Mouse (Mus musculus) kidney, postnatal 25 days (tissue): ENCODE measurements around the gene Ndufb11.

Source experiments
- DNase-seq, 2 experiments: peaks; one replicate each; pipeline ENCODE4 v3.0.0; 2021; ENCODE audit warnings: mixed read lengths in 2 of 2

Gene Ndufb11

GRCm38 (mm10) chrX:20617176-20617902, at the start of gene Ndufb11, which contains the start of gene Rbm10:
Gene Ndufb11, minus strand, starts transcription at chrX:20617619.
Gene Rbm10, plus strand, starts transcription at chrX:20617503.
- peak; percentile 83 to 93 for DNase-seq

- DNase-seq: peak in 1 of 2 experiments; percentile 10
Measured at GRCm38 (mm10) chrX:20663444-20663790, 46.0 kb upstream of the Ndufb11 start.

GRCm38 (mm10) chrX:20662716-20663443, 45.5 kb upstream of the Ndufb11 start:
- DNase-seq: peak; percentile 90 to 91

- DNase-seq: peak in 1 of 2 experiments; percentile 6
Measured at GRCm38 (mm10) chrX:20662317-20662715, 44.9 kb upstream of the Ndufb11 start.

GRCm38 (mm10) chrX:20658891-20659406, 41.5 kb upstream of the Ndufb11 start:
- peak in 1 of 2 experiments; percentile 5 for DNase-seq

- DNase-seq: peak; percentile 73 to 83
Measured at GRCm38 (mm10) chrX:20658026-20658652, 40.7 kb upstream of the Ndufb11 start, which contains the start of gene Uba1. Gene Uba1, plus strand, starts transcription at chrX:20658326.

GRCm38 (mm10) chrX:20657593-20657992, 40.2 kb upstream of the Ndufb11 start:
- no peak for DNase-seq

GRCm38 (mm10) chrX:20644780-20645179, 27.4 kb upstream of the Ndufb11 start:
- DNase-seq: peak in 1 of 2 experiments; percentile 44

- peak; percentile 41 to 60 for DNase-seq
Measured at GRCm38 (mm10) chrX:20638141-20638540, 20.7 kb upstream of the Ndufb11 start.

GRCm38 (mm10) chrX:20617903-20618399, 532 bp upstream of the Ndufb11 start:
- DNase-seq: peak in 1 of 2 experiments; percentile 14

GRCm38 (mm10) chrX:20616861-20617175, 601 bp downstream of the Ndufb11 start:
- DNase-seq: no peak

GRCm38 (mm10) chrX:20608500-20608899, 8.9 kb downstream of the Ndufb11 start:
- DNase-seq: no peak

GRCm38 (mm10) chrX:20587968-20588367, 29.5 kb downstream of the Ndufb11 start:
- no peak for DNase-seq

- DNase-seq: no peak
Measured at GRCm38 (mm10) chrX:20573927-20574326, 43.5 kb downstream of the Ndufb11 start.

- DNase-seq: no peak
Measured at GRCm38 (mm10) chrX:20572683-20573082, 44.7 kb downstream of the Ndufb11 start.

GRCm38 (mm10) chrX:20571024-20571423, 46.4 kb downstream of the Ndufb11 start:
- DNase-seq: no peak
